Mouse (Mus musculus): ENCODE measurements around the gene Tuba3b. TPM values are rescaled to one million over a fixed set of nuclear protein-coding genes. Genes with fewer than 3 reads are reported as not detected.

Tuba3b gene
- not detected in 2 replicates for polyA plus RNA-seq (2014; fragmentation: Nextera tagmentation; extraction: Ambion mirVana)

GRCm38 (mm10) chr6:145615666-145616210 lies at the start of gene Tuba3b:
TSS of gene Tuba3b (plus strand) at chr6:145615757.
- Histone ChIP-seq H3K4me1 (ENCODE audit: insufficient read depth) (0 out of 2 replicates have a peak, but pooled peaks cover 7% of the 10 kb centered on the region), H3K9me3 (ENCODE audit: low read depth, low read length) (no peaks in the 10 kb centered on the region), H3K27me3 (ENCODE audit: insufficient read depth, low read length) (no peaks in the 10 kb centered on the region), H3K4me3 (ENCODE audit: low read depth, low read length) (no peak within 1 kb of the TSS), H3K36me3 (ENCODE audit: insufficient read depth) (no peaks in the 10 kb centered on the region), H3K4me2 (no peak within 1 kb of the TSS), H3K9ac (no peak within 1 kb of the TSS), H3K27ac (ENCODE audit: low read depth) (no peak within 1 kb of the TSS)
- DNase-seq = no peak
- ATAC-seq (ENCODE audit: insufficient read depth) = no peak
- TF ChIP-seq CTCF (IDR thresholded peaks at IDR 0.05; ENCODE audit: low read depth) = no peak
- WGBS = 96% methylated on average over 31 of the region's 31 CpGs

- WGBS = 44% methylated on average over 8 of the region's 8 CpGs
- peak; percentile 80 for DNase-seq
Measured at GRCm38 (mm10) chr6:145567296-145567695, 48.3 kb upstream of the Tuba3b start.

GRCm38 (mm10) chr6:145567832-145568231 lies 47.7 kb upstream of the Tuba3b start:
- Histone ChIP-seq H3K4me3 (ENCODE audit: low read depth, low read length) (no peak overlapping the region), H3K9me3 (ENCODE audit: low read depth, low read length) (no peaks in the 10 kb centered on the region), H3K36me3 (ENCODE audit: insufficient read depth) (no peaks in the 10 kb centered on the region), H3K9ac (no peak overlapping the region), H3K4me2 (no peak overlapping the region), H3K27me3 (ENCODE audit: insufficient read depth, low read length) (no peaks in the 10 kb centered on the region), H3K27ac (ENCODE audit: low read depth) (no peak overlapping the region), H3K4me1 (ENCODE audit: insufficient read depth) (peaks cover 6% of the 10 kb centered on the region)
- ATAC-seq (ENCODE audit: insufficient read depth) (no peak), DNase-seq (no peak)
- WGBS = 87% methylated on average over 3 of the region's 3 CpGs
- no peak for TF ChIP-seq CTCF (IDR thresholded peaks at IDR 0.05; ENCODE audit: low read depth)

More at GRCm38 (mm10) chr6:145567296-145567695, 48.3 kb upstream of the Tuba3b start:
- no peak for TF ChIP-seq CTCF (IDR thresholded peaks at IDR 0.05; ENCODE audit: low read depth)
- H3K9me3 ChIP-seq (ENCODE audit: low read depth, low read length) = no peaks in the 10 kb centered on the region
- H3K27me3 ChIP-seq (ENCODE audit: insufficient read depth, low read length) = no peaks in the 10 kb centered on the region
- peak; percentile 57; the same call in 1 of the 2 replicates for ATAC-seq (ENCODE audit: insufficient read depth)
- no peak overlapping the region for H3K4me3 ChIP-seq (ENCODE audit: low read depth, low read length)
- H3K4me1 ChIP-seq (ENCODE audit: insufficient read depth) = peaks cover 6% of the 10 kb centered on the region
- H3K36me3 ChIP-seq (ENCODE audit: insufficient read depth) = no peaks in the 10 kb centered on the region
- H3K27ac ChIP-seq (ENCODE audit: low read depth) = no peak overlapping the region
- no peak overlapping the region for H3K4me2 ChIP-seq
- no peak overlapping the region for H3K9ac ChIP-seq

GRCm38 (mm10) chr6:145568701-145569100 lies 46.9 kb upstream of the Tuba3b start:
- DNase-seq = peak; percentile 40
- ATAC-seq (ENCODE audit: insufficient read depth) = no peak
- H3K27ac ChIP-seq (ENCODE audit: low read depth) = peak overlapping the region; percentile 5; the same call in 1 of the 2 replicates

GRCm38 (mm10) chr6:145573250-145574013 lies 42.1 kb upstream of the Tuba3b start:
- WGBS = 76% methylated on average over 6 of the region's 6 CpGs
- H3K9me3 ChIP-seq (ENCODE audit: low read depth, low read length) = no peaks in the 10 kb centered on the region
- no peaks in the 10 kb centered on the region for H3K27me3 ChIP-seq (ENCODE audit: insufficient read depth, low read length)
- H3K36me3 ChIP-seq (ENCODE audit: insufficient read depth) = no peaks in the 10 kb centered on the region
- no peak overlapping the region for H3K4me3 ChIP-seq (ENCODE audit: low read depth, low read length)
- peaks cover 2% of the 10 kb centered on the region; the same call in 1 of the 2 replicates for H3K4me1 ChIP-seq (ENCODE audit: insufficient read depth)
- TF ChIP-seq CTCF (IDR thresholded peaks at IDR 0.05; ENCODE audit: low read depth) = no peak
- no peak overlapping the region for H3K27ac ChIP-seq (ENCODE audit: low read depth)
- no peak overlapping the region for H3K9ac ChIP-seq
- DNase-seq (peak; percentile 38), ATAC-seq (ENCODE audit: insufficient read depth) (no peak)
- H3K4me2 ChIP-seq = no peak overlapping the region

More at GRCm38 (mm10) chr6:145568701-145569100, 46.9 kb upstream of the Tuba3b start:
- Histone ChIP-seq H3K9ac (no peak overlapping the region), H3K4me1 (ENCODE audit: insufficient read depth) (peaks cover 6% of the 10 kb centered on the region), H3K36me3 (ENCODE audit: insufficient read depth) (no peaks in the 10 kb centered on the region), H3K9me3 (ENCODE audit: low read depth, low read length) (no peaks in the 10 kb centered on the region), H3K4me3 (ENCODE audit: low read depth, low read length) (no peak overlapping the region), H3K27me3 (ENCODE audit: insufficient read depth, low read length) (no peaks in the 10 kb centered on the region), H3K4me2 (no peak overlapping the region)
- 65% methylated on average over 3 of the region's 3 CpGs for WGBS
- no peak for TF ChIP-seq CTCF (IDR thresholded peaks at IDR 0.05; ENCODE audit: low read depth)

- H3K36me3 ChIP-seq (ENCODE audit: insufficient read depth) = no peaks in the 10 kb centered on the region
- TF ChIP-seq CTCF (IDR thresholded peaks at IDR 0.05; ENCODE audit: low read depth) = no peak
- DNase-seq (no peak), ATAC-seq (ENCODE audit: insufficient read depth) (no peak)
- no peak overlapping the region for H3K4me3 ChIP-seq (ENCODE audit: low read depth, low read length)
- H3K4me2 ChIP-seq = no peak overlapping the region
- no peaks in the 10 kb centered on the region for H3K27me3 ChIP-seq (ENCODE audit: insufficient read depth, low read length)
- no peak overlapping the region for H3K9ac ChIP-seq
- no peaks in the 10 kb centered on the region for H3K9me3 ChIP-seq (ENCODE audit: low read depth, low read length)
- WGBS = 90% methylated on average over 4 of the region's 4 CpGs
- H3K27ac ChIP-seq (ENCODE audit: low read depth) = no peak overlapping the region
- H3K4me1 ChIP-seq (ENCODE audit: insufficient read depth) = peaks cover 9% of the 10 kb centered on the region
Measured at GRCm38 (mm10) chr6:145576762-145577161, 38.8 kb upstream of the Tuba3b start.

- ATAC-seq (ENCODE audit: insufficient read depth) = peak; percentile 91
Measured at GRCm38 (mm10) chr6:145578457-145579185, 36.9 kb upstream of the Tuba3b start.

More at GRCm38 (mm10) chr6:145578457-145579185, 36.9 kb upstream of the Tuba3b start:
- 10% methylated on average over 10 of the region's 10 CpGs for WGBS
- Histone ChIP-seq H3K9me3 (ENCODE audit: low read depth, low read length) (no peaks in the 10 kb centered on the region), H3K27me3 (ENCODE audit: insufficient read depth, low read length) (no peaks in the 10 kb centered on the region), H3K4me1 (ENCODE audit: insufficient read depth) (peaks cover 9% of the 10 kb centered on the region), H3K4me3 (ENCODE audit: low read depth, low read length) (no peak overlapping the region), H3K36me3 (ENCODE audit: insufficient read depth) (no peaks in the 10 kb centered on the region), H3K9ac (no peak overlapping the region), H3K27ac (ENCODE audit: low read depth) (no peak overlapping the region), H3K4me2 (peak overlapping the region; percentile 33)
- peak; percentile 74 for DNase-seq
- TF ChIP-seq CTCF (IDR thresholded peaks at IDR 0.05; ENCODE audit: low read depth) = no peak
